Mouse (Mus musculus): Measurements from ENCODE around the gene Eef1akmt2.

DNA sequence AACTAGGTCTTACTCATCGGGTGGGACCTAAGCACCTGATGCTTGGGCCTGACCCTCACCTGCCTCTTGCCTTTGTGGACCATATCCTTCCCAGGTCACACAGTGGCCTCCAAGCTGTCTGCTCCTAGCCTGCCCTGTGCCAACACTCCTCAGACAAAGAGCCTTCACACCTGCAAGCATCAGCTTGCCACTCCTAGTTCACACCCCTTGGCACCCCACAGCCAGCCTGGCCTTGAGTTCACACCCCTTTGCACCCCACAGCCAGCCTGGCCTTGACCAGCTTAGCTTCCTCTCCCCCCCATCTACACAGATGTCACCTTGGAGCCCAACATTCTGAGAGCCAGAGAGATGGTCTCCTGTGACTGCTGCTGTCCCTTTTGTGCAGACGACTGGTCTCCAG is 49.1 kb downstream of the Eef1akmt2 start:
- no peak for TF ChIP-seq CTCF (IDR thresholded peaks at IDR 0.05; ENCODE audit: low read depth, low read length)
- no peak for TF ChIP-seq POLR2A (IDR thresholded peaks at IDR 0.05; ENCODE audit: borderline replicate concordance, low read depth, low read length)

Data from bone marrow macrophage, adult 2 months (primary cell).